Mouse (Mus musculus): ENCODE results near the gene Trarg1.
A peak's percentile ranks its signal among the peaks of the same experiment; 100 is the strongest.

Gene Trarg1

GRCm38 (mm10) chr11:76674199-76674598 is 5.4 kb upstream of the Trarg1 start:
- no peak for DNase-seq

DNA sequence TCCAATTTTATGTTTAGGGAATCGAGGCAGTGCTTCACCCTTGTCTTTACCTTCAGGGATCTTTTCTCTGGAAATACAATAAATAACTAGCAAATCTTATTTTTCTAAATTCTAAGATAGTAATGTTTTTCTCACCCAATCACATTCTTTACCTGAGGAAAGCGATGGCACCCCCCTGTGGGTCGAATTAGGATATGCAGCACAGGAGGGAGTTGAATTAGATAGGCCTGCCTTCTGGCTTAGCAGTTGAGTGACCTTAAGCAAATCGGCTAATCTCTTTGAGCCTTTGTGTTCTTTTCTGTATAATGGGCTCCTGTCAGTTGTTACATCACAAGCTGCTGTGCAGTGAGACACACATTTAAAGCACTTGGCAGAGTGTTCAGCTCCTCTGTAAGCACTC is 4.9 kb upstream of the Trarg1 start:
- no peak for DNase-seq

- DNase-seq = no peak
Observed at GRCm38 (mm10) chr11:76685604-76686003, 6.0 kb downstream of the Trarg1 start.

- no peak for DNase-seq
Observed at GRCm38 (mm10) chr11:76692096-76692495, 12.5 kb downstream of the Trarg1 start.

DNA sequence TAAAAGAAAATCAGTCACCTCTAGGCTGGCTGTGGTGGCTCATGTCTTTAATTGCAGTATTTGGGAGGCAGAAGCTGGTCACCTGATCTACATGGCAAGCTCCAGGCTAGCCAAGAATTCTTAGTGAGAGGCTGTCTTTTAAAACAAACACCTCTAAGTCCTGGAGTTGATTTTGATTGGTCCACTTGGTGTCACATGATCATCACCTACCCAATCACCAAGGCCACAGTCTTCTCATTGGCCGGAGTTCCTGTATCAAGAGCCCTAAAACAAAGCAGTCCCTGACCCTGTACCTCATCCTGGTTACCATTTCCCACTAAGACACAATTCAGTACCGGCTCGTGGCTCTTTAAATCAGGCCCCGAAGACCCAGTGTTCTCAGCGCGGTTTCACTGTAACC is 16.2 kb downstream of the Trarg1 start:
- DNase-seq = no peak

- DNase-seq = no peak
Observed at GRCm38 (mm10) chr11:76699626-76700025, 20.0 kb downstream of the Trarg1 start.

DNA sequence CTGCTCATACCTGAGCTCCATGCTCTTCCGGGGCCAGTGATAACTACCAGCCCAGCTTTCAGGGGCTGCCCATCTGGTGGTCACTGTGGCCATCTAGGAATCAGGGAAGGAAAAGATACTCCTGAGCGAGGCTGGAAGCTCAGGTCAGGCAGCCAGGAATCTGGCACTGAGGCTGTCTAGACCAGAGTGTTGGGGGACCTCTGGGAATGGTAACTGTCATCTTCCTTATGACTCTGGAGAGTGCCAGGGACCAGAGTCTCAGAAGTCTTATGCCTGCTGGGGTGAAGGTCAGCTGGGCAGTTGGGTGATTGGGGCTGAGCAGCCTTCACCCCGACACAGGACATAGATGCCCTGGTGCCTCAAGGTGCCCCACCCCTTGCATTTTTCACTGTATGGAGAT is 28.0 kb downstream of the Trarg1 start:
- no peak for DNase-seq

- no peak for DNase-seq
Observed at GRCm38 (mm10) chr11:76708066-76708465, 28.5 kb downstream of the Trarg1 start.

DNA sequence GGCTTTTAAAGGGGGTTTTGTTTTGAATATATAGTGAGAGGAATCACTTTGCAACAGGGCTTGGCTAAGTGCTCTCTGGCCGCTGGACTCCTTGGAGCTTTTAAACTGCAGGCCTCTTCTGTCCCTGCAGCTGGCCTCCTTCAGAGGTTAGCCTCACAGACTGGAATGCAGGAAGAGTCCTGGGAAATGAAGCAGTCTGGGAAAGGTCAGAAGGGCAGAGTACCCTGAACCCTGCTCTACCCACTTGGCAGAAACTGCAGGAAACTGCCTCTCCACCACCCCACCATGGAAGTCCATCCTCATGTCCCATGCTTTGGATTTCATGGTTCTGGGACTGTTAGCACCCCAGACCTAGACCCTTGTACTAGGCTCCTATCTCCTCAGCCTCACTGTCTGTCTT is 29.3 kb downstream of the Trarg1 start:
- no peak for DNase-seq

- DNase-seq = no peak
Observed at GRCm38 (mm10) chr11:76709625-76710452, 30.2 kb downstream of the Trarg1 start.

DNA sequence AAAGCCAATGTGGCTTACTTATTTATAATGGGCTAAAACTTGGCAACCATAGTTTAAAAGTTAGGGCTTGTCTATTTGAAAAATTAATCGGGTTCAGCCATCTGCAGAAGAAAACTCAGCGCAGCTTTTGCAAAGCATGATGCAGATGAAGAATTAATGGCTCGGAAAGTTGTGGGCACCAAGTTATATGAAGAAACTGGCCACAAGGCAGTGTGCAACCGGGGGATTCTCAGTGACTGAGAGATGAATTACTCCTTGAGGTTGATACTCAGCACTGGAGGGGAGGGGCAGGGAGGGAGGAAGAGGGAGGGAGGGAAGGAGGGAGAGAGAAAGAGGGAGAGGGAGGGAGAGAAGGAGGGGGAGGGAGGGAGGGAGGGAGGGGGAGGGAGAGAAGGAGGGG is 37.4 kb downstream of the Trarg1 start:
- DNase-seq = no peak

GRCm38 (mm10) chr11:76723911-76724310 is 44.3 kb downstream of the Trarg1 start:
- no peak for DNase-seq

GRCm38 (mm10) chr11:76728093-76728492 is 48.5 kb downstream of the Trarg1 start:
- no peak for DNase-seq

GRCm38 (mm10) chr11:76730650-76731049 is 51.0 kb downstream of the Trarg1 start:
- no peak for DNase-seq

GRCm38 (mm10) chr11:76734560-76734959 is 55.0 kb downstream of the Trarg1 start:
- DNase-seq = no peak

DNA sequence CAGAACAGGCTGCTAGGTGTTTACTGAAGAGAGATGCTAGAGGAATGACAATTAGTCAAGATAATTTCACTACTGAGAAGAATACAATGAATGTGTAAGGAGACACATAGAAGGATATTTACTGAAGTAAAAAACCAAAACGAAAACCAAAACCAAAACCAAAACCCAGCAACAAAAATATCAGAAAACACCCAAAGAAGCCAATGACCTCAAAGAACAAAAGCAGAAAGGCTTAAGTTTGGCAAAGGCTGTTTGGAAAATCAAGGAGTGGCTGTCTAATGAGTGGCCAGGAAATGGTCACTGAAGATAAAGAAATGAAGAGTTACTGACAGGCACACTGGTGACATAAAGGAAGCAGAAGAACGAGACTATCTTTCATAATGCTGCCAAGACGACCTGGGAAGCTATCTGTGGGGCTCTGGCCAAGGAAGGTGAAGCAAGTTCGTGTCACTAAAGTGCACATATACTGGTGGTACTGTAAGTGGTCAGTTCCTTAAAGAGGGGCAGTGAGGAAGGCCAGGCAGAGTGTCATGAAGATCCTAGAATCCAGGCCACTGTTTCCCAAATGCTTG is 56.2 kb downstream of the Trarg1 start:
- DNase-seq = no peak

GRCm38 (mm10) chr11:76739125-76739524 is 59.5 kb downstream of the Trarg1 start:
- DNase-seq = peak in 1 of 2 experiments; percentile 14

DNA sequence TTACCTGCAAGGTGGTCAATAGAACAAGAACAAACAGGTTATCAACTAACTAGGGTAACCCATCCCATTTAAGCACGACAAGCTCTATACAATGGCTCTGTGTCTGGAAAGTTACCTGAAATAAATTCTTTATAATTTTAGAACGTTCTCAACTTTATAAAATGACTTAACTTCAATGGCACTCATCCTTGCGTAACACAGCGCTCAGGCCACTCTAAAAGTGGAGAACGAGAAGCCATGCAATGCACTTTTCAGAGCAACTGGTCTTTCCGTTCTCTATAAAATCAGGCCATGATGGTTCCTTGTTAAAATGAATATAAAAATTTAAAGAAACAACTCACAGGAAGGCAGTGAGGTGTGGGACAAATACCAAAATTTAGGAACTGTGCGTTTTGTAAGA is 62.9 kb downstream of the Trarg1 start:
- DNase-seq = no peak

DNA sequence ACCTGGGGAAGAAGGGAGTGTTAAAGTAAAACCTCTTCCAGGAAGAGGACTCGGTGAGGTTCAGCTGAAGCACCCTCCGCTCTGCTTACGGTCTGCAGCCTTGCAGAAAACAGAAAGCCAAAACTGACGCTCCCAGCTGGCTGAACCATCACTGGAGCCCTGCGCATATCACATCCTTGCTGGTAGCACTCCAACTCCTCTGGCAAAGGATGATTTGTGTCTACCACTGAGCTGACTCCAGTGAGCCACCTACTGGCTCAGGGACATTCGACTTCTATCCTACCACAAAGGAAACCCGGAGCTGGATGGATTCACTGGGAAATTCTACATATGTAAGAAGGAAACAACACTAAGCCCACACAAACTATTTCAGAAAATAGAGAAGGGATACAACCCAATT is 64.9 kb downstream of the Trarg1 start:
- DNase-seq = no peak

DNA sequence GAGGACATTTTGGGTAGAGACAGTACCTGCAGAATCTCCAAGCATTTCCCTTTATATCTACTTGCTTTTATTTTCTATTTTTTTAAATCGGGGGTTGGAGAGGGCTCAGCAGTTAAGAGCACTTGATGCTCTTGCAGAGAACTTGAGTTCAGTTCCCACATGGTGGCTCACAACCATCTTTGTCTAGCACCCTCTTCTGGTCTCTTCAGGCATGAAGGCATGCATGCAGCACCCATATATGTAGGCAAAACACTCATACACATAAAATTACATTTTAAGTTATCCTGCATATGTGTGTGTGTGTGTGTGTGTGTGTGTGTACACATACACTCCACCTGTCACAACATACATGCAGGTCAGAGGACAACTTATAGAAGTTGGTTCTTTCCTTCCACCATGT is 66.3 kb downstream of the Trarg1 start:
- DNase-seq = no peak

Measured in spleen, adult 18-20 months (tissue).